In genomic region chr10:121315321-121316283, GRCm38 (mm10) we compare ENCODE assay signal across 8 mouse cellular contexts. TPM values are rescaled to one million over a fixed set of nuclear protein-coding genes. Genes with fewer than 3 reads are reported as not detected.
DNase-seq lines count a peak whose midpoint lies in the region; ATAC-seq and TF ChIP-seq lines count a peak whose summit lies in the region.

No protein-coding gene starts in this region.

- H3K27ac ChIP-seq in hindbrain, embryonic 10.5 days = peak overlapping the region; percentile 72
- no peak overlapping the region for H3K27ac ChIP-seq in thymus, adult 2 months (ENCODE audit: control insufficient read depth, insufficient read depth, low read length)

- H3K27me3 ChIP-seq in hindbrain, embryonic 10.5 days (ENCODE audit: insufficient read depth, poor library complexity, severe bottlenecking) = peaks cover 55% of the 10 kb centered on the region
- peaks cover 6% of the 10 kb centered on the region; the same call in 1 of the 2 replicates for H3K27me3 ChIP-seq in thymus, adult 2 months (ENCODE audit: control insufficient read depth, insufficient read depth, low read length)

- peaks cover 6% of the 10 kb centered on the region; the same call in 1 of the 2 replicates for H3K9me3 ChIP-seq in hindbrain, embryonic 10.5 days

- TF ChIP-seq POLR2A in thymus, adult 2 months (IDR thresholded peaks at IDR 0.05; ENCODE audit: control insufficient read depth, extremely low read depth, insufficient read depth, low read length, poor library complexity) = no peak

- peaks cover 30% of the 10 kb centered on the region for H3K4me1 ChIP-seq in hindbrain, embryonic 10.5 days (replicated peaks)
- H3K4me1 ChIP-seq in thymus, adult 2 months (replicated peaks; ENCODE audit: control insufficient read depth, insufficient read depth, low read length) = peaks cover 7% of the 10 kb centered on the region

- peak overlapping the region; percentile 30 for H3K4me3 ChIP-seq in hindbrain, embryonic 10.5 days
- no peak overlapping the region for H3K4me3 ChIP-seq in thymus, adult 2 months (ENCODE audit: control insufficient read depth, insufficient read depth, low read length)

- ATAC-seq in common myeloid progenitor, adult 5-6 weeks (replicated peaks; ENCODE audit: low read depth, poor library complexity, severe bottlenecking) = peak; percentile 66
- ATAC-seq in megakaryocyte progenitor cell, adult 5-6 weeks (replicated peaks; ENCODE audit: poor library complexity) = peak; percentile 61

- DNase-seq in embryo, embryonic 10.5 days (ENCODE audit: low spot score) = peak; percentile 33
- no peak for DNase-seq in embryo, embryonic 10 days (ENCODE audit: low spot score)
- DNase-seq in hindbrain, embryonic 10.5 days (ENCODE audit: low spot score) = no peak
- no peak for DNase-seq in thymus, adult 2 months
- no peak for DNase-seq in layer of hippocampus, adult 8-10 months (ENCODE audit: low spot score in 2 of 2)
- no peak for DNase-seq in adrenal gland, adult (ENCODE audit: inconsistent age in 2 of 2, low spot score in 1 of 2)

- WGBS in hindbrain, embryonic 10.5 days = 23% methylated on average over 27 of the region's 27 CpGs
- 15% methylated on average over 27 of the region's 27 CpGs for WGBS in thymus, adult 2 months

- no peak for TF ChIP-seq CTCF in thymus, adult 2 months (IDR thresholded peaks at IDR 0.05; ENCODE audit: borderline replicate concordance, control insufficient read depth, extremely low read depth, insufficient read depth, low read length, poor library complexity)

- no peaks in the 10 kb centered on the region for H3K36me3 ChIP-seq in hindbrain, embryonic 10.5 days
- H3K36me3 ChIP-seq in thymus, adult 2 months (ENCODE audit: control insufficient read depth, insufficient read depth, low read length) = no peaks in the 10 kb centered on the region

RNA-seq across cellular contexts. Expression of gene Tbc1d30, which starts 35.5 kb away (rescaled TPM):
- 1.0 and 2.5 TPM in 2 replicates for total RNA-seq in common myeloid progenitor, adult 5-6 weeks (2017)
- polyA plus RNA-seq in hindbrain, embryonic 10.5 days (2016; fragmentation: Nextera tagmentation; extraction: Ambion mirVana) = 3.1 and 4.1 TPM in 2 replicates
- total RNA-seq in megakaryocyte progenitor cell, adult 5-6 weeks (2015) = 0.51 and 0.59 TPM in 2 replicates
- 1.3 TPM in 1 of 2 replicates, not detected in the other for total RNA-seq in megakaryocyte progenitor cell, adult 5-6 weeks (2017)
- polyA plus RNA-seq in thymus, adult 2 months (2012; rRNA removed) = 0.51 and 0.68 TPM in 2 replicates
- 10 to 100 TPM; 38.6 to 44.0 (median 40.6) TPM for total RNA-seq in layer of hippocampus, adult 8-10 months (2022)

RNA-seq across cellular contexts. Expression of gene Gns, which starts 49.3 kb away (rescaled TPM):
- total RNA-seq in common myeloid progenitor, adult 5-6 weeks (2017) = 12.2 and 20.3 TPM in 2 replicates
- 39.5 and 39.9 TPM in 2 replicates for polyA plus RNA-seq in hindbrain, embryonic 10.5 days (2016; fragmentation: Nextera tagmentation; extraction: Ambion mirVana)
- total RNA-seq in megakaryocyte progenitor cell, adult 5-6 weeks (2015) = 12.1 and 12.6 TPM in 2 replicates
- total RNA-seq in megakaryocyte progenitor cell, adult 5-6 weeks (2017) = 10.6 and 12.0 TPM in 2 replicates
- polyA plus RNA-seq in thymus, adult 2 months (2012; rRNA removed) = 72.1 and 123 TPM in 2 replicates
- total RNA-seq in layer of hippocampus, adult 8-10 months (2022) = 100 to 1,000 TPM in 2 of 4 experiments, 10 to 100 TPM in 2; 86.0 to 149 (median 114) TPM

Comparison
In these comparisons a context has a peak if more than half of its experiments do, and no peak if none do; other contexts are left out.
1. RNA of gene Tbc1d30, which starts 35.5 kb away (total RNA-seq): 38.6 to 44.0 TPM in layer of hippocampus, adult 8-10 months; 1.0 to 2.5 TPM in common myeloid progenitor, adult 5-6 weeks and 0.51 to 1.3 TPM in megakaryocyte progenitor cell, adult 5-6 weeks; every median in the first group is over 10 times any median in the second.